Mouse (Mus musculus): ENCODE measurements around the gene Man2b2.

GRCm38 (mm10) chr5:36875956-36876355, 45.5 kb upstream of the Man2b2 start:
- TF ChIP-seq CTCF (IDR thresholded peaks at IDR 0.05; ENCODE audit: low read depth) (no peak), EP300 (IDR thresholded peaks at IDR 0.05; ENCODE audit: low read depth) (no peak)

Data from liver, postnatal 0 days (tissue).